Mouse (Mus musculus) NIH3T3 (cell line): ENCODE measurements around the gene 1700061G19Rik.
"Not testable (repeated sequence)": the region's sequence is repeated elsewhere in the genome, so short reads cannot be mapped to it uniquely, and the experiment has no call there.

ENCODE experiments used
- DNase-seq: peaks from one replicate; pipeline ENCODE4 v3.0.0-alpha.2; 2012; ENCODE audit warnings: low read depth

1700061G19Rik gene

DNA sequence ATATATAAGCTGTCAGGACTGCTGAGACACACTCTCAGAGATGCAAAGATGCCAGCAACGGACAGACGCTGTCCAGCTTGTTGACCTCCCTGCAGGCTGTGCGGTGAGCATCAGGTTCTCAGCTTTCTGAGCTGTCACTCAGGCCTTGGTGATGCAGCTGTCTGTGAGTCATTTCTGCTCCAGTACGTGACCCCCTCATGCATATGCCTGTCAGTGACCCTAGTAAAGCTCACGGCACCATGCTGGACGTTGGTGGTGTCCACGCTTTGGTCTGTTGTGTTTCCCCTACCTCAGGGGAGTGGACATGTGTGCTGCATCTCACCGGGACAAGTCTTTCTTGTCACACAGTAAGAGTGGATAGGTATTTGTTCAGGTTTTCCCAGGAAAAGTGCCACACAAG lies 3.5 kb upstream of the 1700061G19Rik start:
- DNase-seq, result no peak

DNA sequence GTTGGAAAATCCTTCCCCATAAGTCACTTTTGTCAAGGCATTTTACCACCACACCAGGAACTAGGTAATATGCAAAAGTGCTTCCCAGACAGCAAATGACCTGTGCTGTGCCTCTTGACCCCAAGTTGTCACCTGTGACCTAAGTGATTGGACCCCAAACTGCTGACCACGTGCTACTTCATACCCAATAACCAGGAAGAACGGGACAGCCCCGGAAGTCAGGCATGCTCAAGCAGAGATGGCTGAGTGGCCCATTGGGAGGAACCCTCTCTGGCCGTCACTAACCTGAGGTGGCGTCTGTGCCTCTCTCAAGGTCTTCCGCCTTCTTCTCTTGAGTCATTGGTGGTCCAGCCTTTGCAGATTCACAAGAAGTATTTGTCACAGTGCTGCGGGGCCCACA lies 2.8 kb upstream of the 1700061G19Rik start:
- no peak for DNase-seq

DNA sequence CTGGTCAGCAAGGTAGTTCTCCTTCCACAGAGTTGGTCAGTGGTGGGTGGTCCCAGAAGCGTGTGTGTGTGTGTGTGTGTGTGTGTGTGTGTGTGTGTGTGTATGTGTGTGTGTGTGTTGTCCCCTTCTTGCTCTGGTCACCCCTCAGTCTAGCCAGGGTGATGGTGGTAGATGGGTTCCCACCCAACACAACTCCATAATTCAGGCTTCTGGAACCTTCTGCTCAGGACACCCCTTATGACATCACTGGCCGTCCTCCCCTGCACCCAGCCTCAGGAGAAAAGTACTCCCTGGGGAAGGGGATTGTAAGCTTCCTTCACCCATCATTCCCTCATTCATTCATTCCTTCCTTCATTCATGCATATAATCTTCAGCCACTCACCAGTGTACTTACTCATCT lies 1.0 kb upstream of the 1700061G19Rik start, which contains the start of gene Acsbg2:
Acsbg2 (minus strand) TSS at position 211 of the 400 bp plus-strand sequence.
- no peak for DNase-seq

DNA sequence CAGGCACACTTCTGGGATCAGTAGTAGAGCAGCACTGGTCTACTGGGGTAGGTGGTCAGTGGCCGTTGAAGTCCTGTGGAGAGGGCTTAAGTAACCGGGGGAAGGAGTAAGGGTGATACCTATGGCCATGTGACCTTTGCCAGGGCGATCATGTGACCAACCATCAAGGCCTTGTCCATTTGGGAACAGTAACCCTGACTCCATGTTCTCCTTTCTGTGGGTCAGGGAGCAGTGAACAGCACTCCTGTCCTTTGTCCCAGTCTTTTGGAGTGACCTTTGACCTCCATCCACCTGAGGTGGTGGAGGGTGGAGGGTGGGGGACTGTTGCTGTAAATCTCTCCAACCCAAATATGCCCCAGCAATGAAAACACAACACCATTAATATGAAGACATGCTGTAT lies 1.2 kb downstream of the 1700061G19Rik start:
- no peak for DNase-seq

DNA sequence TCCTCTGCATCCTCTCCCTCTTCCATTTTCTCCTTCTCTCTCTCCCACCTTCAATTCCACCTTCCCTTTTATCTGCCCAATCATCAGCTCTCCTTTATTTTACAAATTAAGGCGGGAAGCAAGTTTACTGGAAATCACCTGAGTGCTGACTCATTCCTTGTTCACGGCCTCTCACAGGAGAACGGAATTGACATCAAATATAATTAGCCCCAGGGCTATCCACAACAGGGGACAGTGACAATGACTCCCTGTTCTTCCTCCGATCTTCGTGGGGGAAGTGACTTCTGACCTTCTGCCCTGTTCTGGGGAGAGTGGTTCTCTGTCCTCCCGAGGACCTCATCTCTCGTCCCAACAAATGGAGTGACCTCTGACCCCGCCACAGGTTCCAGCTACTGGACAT lies 1.7 kb downstream of the 1700061G19Rik start:
- DNase-seq, result no peak

DNA sequence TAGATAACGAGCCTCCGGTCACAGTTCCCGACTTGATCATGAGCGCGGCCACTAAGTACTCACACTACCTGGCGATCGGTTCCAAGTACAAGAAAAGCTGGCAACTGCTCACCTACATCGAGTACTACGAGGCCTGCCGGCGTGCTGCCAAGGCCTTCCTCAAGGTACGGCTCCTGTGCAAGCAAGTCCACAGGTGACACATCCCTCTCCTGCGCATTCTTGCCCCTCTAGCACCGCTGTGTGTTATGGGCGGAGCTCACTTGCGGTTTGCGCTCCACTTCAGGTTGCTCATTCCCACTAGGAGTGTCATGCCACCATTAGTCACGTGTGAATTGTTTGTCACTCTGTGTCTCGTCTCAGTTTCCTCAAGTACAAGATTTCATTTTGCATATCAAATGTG lies 2.1 kb downstream of the 1700061G19Rik start:
- no peak for DNase-seq

DNA sequence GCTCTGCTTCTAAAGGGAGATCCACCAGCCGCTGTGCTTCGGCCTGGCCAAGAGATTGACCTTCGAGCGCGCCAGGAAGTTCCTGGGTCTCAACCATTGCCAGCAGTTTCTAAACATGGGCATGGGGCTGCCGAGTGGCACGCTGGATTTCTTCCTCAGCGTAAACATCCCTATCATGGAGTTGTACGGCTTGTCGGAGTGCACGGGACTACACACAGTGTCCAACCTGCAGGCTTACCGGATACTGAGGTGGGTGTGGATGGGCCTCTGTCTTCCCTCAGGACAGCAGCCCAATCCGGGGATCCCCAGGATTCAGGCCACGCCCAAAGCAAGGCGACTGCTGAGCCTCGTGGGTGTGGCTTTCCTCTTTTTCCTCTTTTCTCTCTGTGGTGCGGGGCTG lies 8.3 kb downstream of the 1700061G19Rik start:
- DNase-seq, result no peak

DNA sequence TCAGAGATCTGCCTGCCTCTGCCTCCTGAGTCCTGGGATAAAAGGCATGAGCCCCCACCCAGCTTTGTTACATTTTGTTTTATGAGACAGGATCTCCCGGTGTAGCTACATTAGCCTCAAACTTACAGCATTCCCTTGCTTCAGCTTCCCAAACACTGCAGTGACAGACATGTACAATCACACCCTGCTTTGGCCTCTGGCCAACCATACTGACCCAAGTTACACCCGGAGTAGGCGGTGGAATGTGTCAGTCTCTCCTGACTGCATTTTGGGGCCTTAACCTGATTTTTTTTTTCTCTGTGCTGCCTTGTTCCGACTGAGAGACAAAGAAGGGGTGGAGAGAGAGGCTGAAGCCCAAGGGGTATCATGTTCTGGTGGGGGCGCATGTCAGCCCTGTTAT lies 9.1 kb downstream of the 1700061G19Rik start:
- DNase-seq, result peak; percentile 59

DNA sequence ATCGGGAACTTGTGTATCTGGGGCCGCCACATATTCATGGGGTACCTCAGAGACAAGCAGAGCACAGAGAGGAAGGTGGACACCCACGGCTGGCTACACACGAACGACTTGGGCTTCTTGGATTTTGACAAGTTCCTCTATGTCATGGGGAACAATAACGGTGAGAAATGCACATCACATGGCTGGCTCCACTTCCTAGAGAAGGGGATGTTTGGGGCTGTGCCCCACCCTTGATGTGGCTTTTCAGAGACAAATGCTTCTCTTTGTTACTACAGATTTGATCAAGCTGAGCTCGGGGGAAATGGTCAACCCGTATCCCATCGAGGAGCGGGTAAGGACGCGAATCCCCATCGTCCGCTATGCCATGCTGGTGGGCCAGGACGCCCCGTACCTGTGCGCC lies 9.5 kb downstream of the 1700061G19Rik start:
- DNase-seq, result no peak

DNA sequence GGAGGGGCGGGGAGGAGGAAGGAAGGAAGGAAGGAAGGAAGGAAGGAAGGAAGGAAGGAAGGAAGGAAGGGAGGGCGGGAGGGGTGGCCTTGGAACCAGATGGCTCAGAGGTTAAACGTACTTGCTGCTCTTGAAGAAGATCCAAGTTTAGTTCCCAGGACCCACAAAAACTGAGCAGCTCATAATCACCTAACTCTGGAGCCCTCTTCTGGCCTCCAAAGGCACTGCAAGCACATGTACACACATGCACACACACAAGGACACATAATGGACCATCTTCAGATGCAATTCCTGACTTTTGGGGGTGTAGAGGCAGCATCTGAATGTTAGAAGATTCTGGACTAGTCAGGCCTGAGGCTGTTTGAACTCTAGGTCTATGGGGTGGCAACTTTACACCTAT lies 12.8 kb downstream of the 1700061G19Rik start:
- DNase-seq, result no peak

DNA sequence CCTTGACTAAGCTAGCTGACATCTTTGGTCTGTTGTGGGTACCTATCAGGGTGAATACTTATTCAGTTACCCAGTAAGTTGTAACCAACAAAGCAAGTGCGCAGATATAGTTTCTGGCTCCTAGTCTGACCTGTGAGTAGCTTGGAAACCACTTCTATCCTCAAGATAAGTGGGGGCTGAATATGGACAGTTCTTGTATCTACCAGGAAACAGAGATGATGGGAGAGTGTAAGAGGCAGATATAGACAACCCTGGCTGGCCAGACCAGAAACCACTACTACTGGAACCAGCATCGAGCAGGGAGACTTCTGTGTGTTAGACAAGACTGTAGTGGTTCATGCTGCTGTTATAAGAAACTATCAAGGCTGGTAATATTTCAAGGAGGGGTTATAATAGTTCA lies 14.7 kb downstream of the 1700061G19Rik start:
- DNase-seq, result no peak

DNA sequence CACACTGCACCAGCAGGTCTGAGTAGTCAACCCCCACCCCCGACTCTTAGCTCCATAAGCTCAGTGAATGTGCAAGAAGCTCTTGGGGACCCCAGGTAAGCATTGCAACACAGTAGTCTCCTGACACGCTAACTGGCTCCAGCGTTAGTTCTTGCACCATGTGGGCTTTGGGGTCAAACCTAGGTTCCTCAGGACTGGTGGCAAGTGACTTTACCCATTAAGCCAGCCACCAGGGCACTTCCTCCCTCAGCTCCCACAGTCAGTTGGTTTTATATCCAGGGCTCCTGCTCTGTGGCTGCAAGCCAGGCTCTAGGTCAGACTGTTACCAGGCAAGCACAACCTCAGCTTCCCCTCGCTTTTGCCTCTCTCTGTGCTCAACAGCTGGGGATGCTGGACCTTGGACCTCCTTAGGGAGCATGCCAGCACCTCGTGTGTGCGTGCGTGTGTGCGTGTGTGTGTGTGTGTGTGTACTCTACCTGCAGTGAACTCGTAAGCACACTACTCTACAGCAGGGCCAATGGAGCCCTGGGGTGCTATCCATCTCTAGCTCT lies 20.2 kb downstream of the 1700061G19Rik start:
- DNase-seq, result no peak

DNA sequence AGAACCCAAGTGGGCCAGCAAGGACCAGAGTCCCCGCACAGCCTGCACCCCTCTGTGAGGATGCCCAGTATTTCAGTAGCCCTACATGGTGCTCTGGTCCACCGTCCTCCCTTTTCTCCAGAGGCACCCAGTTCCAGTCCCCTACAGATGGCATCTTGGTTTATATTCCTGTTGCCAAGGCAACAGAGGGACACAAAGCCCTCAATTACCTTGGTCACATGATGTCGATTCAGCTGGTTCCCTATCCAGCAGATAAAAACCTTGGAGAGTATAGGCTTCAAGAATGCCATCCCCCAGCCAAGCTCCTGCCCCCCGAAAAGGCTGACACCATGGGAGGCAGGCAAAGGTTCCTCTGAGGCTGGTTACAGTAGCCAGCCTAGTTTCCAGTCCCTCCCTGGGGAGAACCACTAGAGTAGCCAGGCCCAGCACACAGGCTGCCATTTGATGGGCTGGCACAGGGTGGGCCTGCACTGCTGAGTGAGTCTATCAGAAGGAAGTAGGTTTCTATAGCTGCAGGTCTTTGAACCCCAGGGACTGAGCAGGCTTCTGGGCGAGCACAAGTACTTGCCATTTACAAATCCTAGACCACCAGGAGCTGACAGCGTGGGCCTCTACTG lies 21.3 kb downstream of the 1700061G19Rik start:
- DNase-seq, result no peak

DNA sequence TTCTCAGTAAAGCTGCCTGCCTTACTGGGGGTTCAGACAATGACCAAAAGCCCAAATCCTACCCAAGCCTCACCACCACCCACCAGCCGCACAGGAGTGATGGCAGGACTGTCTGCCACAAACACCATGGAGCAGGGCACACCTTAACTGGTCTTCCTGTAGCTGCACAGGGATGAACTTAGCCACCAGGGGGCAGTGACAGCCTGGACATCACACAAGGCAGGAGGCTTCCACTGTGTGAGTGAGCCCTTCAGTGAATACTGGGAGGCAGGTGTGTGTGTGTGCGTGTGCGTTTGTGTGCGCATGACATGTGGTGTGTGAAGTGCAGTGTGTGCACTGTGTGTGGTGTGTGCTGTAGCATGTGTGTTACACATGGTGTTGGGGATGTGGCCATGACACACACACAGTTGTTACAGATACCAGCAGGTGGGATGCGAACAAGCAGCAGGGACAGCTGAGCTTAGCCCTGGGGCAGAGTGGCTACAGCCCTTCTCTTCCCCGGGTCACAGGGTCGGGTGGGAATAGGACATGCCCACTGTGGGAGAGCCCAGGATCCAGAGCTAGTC lies 22.4 kb downstream of the 1700061G19Rik start:
- DNase-seq, result peak; percentile 91

DNA sequence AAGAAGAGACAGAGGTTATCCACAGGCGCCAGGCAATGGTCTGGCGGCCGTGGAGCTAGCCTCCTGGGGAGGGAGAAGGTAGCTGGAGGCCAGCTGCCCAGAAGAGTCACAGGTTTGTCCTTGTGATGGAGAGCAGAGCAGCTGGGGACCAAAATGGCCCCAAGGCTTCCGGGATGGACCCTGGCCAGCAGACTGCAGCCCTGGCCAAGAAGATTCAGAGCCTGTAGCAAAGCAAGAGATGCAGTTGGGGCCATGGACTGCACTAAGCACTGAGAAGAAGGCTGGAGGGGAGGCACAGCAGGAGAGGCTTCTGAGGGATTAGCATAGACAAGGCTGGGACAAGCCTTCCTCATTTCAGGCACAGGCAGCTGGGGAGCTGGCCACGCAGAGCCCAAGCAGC lies 27.4 kb downstream of the 1700061G19Rik start:
- DNase-seq, result no peak

DNA sequence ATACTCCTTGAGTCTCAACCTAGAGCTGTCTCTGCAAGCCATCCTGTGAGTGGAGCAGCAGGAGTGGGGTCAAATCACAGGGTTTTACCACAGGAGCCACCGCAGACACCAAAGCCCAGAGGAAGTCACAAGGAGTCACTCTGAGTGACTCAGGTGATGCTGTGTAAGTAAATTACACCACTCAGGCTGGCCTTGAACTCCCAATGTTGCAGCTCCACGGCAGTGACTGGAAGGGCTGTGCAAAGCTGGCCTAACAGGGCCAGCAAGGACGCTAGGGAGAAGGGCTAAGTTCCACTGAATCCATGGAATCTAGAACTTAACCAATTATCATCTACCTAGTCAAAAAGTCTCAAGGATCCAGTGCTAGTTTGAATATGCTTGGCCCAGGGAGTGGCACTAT lies 30.9 kb downstream of the 1700061G19Rik start:
- no peak for DNase-seq

DNA sequence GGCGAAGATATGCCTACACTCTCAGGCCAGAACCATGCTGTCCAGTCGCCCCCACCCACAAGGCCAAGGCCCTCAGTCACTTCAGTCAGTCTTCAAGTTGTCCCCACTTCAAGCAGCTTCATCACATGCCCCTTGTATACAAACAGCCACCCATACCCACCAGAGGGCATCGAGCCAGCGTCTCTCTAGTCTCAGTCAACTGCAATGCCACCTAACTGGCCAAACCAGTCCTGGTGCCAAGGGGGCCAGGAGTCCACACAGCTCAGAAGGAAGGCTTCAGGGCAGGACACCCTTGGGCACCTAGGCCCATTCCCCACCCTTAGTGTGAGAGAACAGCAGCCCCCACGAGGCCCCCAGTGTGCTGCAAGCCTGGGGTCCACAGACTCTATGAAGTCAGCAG lies 31.8 kb downstream of the 1700061G19Rik start:
- no peak for DNase-seq

DNA sequence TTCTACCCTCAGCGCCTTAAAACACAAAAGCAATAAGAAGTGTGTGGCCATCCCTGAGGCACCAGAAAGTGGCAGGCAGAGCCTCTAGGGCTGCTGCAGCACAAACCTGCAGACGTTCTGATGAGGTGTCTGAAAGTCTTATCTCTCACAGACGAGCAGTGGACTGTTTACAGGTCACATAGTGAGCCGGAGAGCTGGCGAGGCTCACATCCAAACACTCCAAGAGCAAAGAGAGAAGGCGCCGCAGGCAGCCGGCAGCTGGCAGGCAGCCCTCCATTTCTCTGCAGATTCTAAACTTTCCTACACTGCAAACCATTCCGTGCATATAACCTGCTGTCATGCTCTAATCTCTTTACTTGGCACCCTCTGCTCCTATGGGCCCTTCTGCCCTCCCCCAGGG lies 32.6 kb downstream of the 1700061G19Rik start:
- DNase-seq, result no peak

DNA sequence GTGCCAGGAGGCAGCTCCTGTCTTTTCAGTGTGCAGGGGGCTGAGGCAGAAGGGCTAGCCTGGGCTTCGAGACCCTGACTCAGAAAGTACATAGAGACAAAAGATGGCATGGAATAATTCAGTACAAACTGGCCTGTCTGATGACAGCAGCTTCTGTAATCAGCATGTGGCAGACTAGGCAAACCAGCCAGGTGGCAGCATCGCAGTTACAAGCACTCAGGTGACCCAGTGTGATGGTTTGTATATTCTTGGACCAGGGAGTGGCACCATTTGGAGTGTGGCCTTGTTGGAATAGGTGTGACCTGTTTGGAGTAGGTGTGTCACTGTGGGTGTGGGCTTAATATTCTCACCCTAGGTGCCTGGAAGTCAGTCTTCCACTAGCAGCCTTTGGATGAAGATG lies 34.5 kb downstream of the 1700061G19Rik start:
- DNase-seq, result not testable (repeated sequence)

DNA sequence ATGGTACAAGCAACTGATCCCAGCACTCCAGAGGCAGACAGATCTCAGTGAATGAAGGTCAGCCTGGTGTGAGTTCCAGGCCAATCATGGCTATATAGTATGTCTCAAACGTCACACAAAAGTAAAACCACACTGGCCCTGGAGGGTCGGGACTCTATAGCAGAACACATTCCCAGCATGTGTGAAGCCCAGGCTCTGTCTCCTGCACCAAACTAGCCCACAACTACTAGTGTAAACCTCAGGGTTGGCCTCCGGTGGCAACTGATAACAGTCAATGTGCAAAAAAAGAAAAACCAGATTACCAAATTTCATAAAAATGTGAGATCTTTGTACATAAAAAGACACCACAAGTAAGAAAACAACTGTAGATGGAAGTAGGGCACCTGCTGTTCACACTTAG lies 37.7 kb downstream of the 1700061G19Rik start:
- no peak for DNase-seq

DNA sequence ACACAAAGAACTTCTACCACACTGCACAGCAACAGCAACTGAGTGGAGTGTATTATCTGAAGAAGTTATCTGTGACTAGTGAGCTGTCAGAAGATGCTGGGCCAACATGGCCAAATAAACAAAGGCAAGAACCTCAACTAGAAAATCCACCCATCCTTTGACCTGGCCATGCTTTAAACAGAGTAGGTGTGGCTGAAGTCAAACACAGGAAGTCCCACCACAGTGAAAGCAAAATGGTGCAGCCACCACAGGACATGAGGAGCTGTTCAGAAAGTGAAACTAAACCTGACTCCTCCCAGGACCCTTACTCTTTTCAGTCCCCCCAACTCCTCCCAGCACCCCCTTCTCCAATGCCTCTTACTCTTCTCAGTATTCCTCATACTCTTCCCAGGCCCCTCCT lies 38.2 kb downstream of the 1700061G19Rik start:
- DNase-seq, result no peak

DNA sequence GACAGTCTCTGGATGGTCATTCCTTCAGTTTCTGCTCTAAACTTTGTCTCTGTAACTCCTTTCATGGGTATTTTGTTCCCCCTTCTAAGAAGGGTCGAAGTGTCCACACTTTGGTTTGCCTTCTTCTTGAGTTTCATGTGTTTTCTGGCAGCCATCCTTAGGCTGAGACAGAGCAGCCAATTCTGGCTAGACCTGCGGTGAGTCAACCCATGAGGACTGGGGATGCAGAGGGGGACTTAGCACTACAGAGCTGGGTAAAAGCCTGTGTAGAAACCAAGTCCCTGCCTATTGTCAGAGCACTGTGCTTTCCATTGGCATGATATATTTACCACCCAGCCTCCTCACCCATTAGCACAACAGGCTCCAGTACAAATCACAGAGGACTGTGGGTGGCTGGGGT lies 41.9 kb downstream of the 1700061G19Rik start:
- peak; percentile 81 for DNase-seq

DNA sequence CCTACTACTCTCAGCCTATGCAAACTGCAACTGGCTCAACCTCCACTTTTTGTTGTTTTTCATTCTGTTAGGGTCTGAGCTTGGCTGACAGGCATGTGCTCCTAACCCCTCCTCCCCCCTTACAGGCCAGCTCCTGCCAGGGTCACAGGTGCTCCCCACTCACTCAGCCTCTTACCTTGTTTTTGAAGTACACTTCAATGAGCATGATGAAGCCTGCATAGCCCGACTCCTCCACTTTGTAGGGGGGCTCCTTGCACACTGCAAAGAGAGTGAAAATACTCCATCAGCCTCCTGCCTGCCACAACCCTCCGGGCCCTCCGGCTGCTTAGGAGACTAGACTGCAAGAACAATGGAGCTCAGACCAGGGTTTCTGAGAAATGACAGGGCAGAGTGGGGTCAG lies 44.4 kb downstream of the 1700061G19Rik start:
- no peak for DNase-seq

DNA sequence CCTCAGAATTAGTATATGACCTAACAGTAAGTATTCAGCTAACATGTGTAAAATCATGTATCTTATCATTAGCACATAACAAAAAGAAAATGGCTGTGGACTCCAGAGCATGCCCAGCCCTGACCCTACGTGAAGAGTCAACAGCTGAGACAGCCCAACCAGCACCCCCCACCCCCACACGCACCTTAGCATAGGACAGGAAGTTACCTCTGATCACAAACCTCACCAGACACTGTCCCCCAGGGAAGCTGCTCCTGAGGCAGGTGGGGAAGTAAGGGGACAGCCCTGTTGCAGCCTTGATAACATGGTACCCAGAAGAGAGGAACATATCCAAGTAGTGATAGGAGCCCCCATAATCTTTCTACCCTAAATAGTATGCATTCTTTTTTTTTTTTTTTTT lies 50.7 kb downstream of the 1700061G19Rik start:
- no peak for DNase-seq
